Mouse (Mus musculus) E14TG2a.4 (cell line): ENCODE results near the gene Zfp708.
"Not testable (repeated sequence)": the region's sequence is repeated elsewhere in the genome, so short reads cannot be mapped to it uniquely, and the experiment has no call there.

ENCODE experiments used
- CTCF ChIP-seq: conservative IDR thresholded peaks from 2 replicates; pipeline ENCODE4 v1.5.1; 2014; ENCODE audit warnings: low read length
- POU5F1 ChIP-seq: IDR thresholded peaks from 2 replicates; pipeline ENCODE4 v1.6.1; 2014; ENCODE audit warnings: low read length, borderline replicate concordance

DNA sequence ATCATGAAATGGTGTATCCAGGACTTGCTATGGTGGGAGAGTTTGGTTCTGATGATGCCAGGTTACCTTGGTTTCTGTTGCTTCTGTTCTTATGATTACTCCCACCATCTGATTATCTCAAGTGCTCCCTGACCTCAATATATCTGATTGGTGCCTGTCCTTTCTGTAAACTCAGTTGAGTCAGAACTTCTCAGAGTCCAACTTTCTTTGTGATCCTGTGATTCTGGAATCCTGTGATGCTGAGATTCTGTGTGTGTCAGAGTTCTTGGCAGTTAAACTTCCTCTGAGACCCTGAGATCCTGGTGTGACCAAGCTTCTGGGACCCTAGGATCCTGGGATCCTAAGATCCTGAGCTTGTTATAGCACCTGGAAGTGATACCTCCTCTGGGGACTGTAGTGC lies 23.6 kb upstream of the Zfp708 start, which contains the start of gene Zfp759:
- not testable (repeated sequence) for TF ChIP-seq POU5F1, CTCF
